Mouse (Mus musculus) hindbrain, postnatal 0 days (tissue): ENCODE data around the gene Vwde. TPM values are rescaled to one million over a fixed set of nuclear protein-coding genes. Genes with fewer than 3 reads are reported as not detected.

Experiments
- ATAC-seq: fragments of 200-750 bp; cut with Nextera tagmentation; 2 replicates; pipeline ENCODE4 v1.8.0; 2017; ENCODE audit warnings: mild to moderate bottlenecking, moderate TSS enrichment, moderate library complexity
- DNase-seq: peaks from one replicate; pipeline ENCODE4 v3.0.0-alpha.2; 2015; ENCODE audit warnings: low spot score
- H3K27ac ChIP-seq: fragments of 300-500 bp; sonication (generic); 2 replicates; pipeline ENCODE4 v1.5.1; 2014; ENCODE audit warnings: mild to moderate bottlenecking
- H3K27me3 ChIP-seq: fragments of 300-500 bp; sonication (generic); 2 replicates; pipeline ENCODE4 v1.6.1; 2014; ENCODE audit warnings: low read length, mixed read lengths; ENCODE audit not compliant: insufficient read depth
- H3K36me3 ChIP-seq: fragments of 300-500 bp; sonication (generic); 2 replicates; pipeline ENCODE4 v1.6.1; 2014; ENCODE audit warnings: low read length, mixed read lengths; ENCODE audit not compliant: insufficient read depth
- H3K4me1 ChIP-seq: fragments of 300-500 bp; sonication (generic); 2 replicates; pipeline ENCODE4 v1.6.1; 2014; ENCODE audit warnings: antibody characterized with exemption, low read length, mixed read lengths; ENCODE audit not compliant: insufficient read depth
- H3K4me2 ChIP-seq: fragments of 300-500 bp; sonication (generic); 2 replicates; pipeline ENCODE4 v1.6.1; 2014; ENCODE audit warnings: low read depth, mild to moderate bottlenecking, low read length, moderate library complexity, mixed read lengths
- H3K4me3 ChIP-seq: fragments of 300-500 bp; sonication (generic); 2 replicates; pipeline ENCODE4 v1.5.1; 2014; ENCODE audit warnings: low read length
- H3K9ac ChIP-seq: fragments of 300-500 bp; sonication (generic); replicated peaks from 2 replicates; pipeline ENCODE4 v1.6.1; 2014; ENCODE audit warnings: mild to moderate bottlenecking, low read length, moderate library complexity, mixed read lengths
- H3K9me3 ChIP-seq: fragments of 300-500 bp; sonication (generic); 2 replicates; pipeline ENCODE4 v1.6.1; 2016; ENCODE audit warnings: low read length, mixed read lengths
- CTCF ChIP-seq: IDR thresholded peaks from 2 replicates; pipeline ENCODE4 v1.5.1; 2016; ENCODE audit warnings: antibody characterized with exemption, control low read depth, low read depth
- WGBS: fragments of 180-500 bp; shearing (Covaris S2); extraction: QIAGEN DNeasy Blood & Tissue Kit; methylation state at CpG from one replicate; pipeline ENCODE4 v1.1.7; 2014; 5-methylcytosine and 5-hydroxymethylcytosine counted together
- polyA plus RNA-seq: library from polyadenylated mRNA; unstranded; fragments of >200 nt; fragmentation: Nextera tagmentation; extraction: Ambion mirVana; gene quantifications from 2 replicates; pipeline ENCODE4 v1.2.1, GENCODE M21; 2015
- total RNA-seq: library from RNA; depleted of rRNA; stranded (reverse); fragments of >200 nt; gene quantifications from 2 replicates; pipeline ENCODE4 v1.2.3, GENCODE M21; 2014; rRNA removed

Vwde gene
- total RNA-seq = 0.05 and 0.11 TPM in 2 replicates
- polyA plus RNA-seq = 0.04 and 0.09 TPM in 2 replicates

DNA sequence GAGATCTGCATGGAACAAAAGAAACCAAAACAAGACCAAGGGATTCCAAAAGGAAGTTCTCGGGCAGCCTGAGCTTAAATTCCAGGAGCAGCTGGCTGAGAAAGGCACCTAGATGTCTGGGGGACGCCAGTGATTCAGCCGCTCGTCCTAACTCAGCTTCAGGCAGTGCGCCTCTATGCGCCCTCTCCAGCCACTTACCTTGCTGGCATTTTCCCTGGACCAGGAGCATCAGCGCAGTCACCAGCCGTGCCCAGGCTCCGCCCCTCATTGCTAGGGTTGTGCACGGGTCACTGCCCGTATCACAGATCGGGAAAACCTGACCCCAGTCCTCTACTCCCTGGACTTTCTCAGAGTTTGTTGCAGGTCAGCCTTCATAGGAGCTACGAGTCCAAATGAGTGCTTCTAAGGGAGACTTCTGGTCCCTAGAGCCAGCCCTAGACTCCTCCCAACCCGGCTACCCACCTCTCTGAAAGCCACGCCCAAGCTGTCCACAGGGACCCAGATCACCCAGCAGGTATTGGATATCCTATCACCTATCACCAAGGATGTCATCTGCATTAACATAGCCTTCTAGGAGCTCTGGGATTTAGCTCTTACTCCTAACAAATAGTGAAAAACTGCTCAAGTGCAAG is at the start of gene Vwde:
TSS of gene Vwde (minus strand) at position 370 of the 632 bp plus-strand sequence.
- TF ChIP-seq CTCF = no peak
- Histone ChIP-seq H3K27ac (no peak within 1 kb of the TSS), H3K36me3 (no peaks in the 10 kb centered on the region), H3K4me1 (no peaks in the 10 kb centered on the region), H3K27me3 (no peaks in the 10 kb centered on the region), H3K9me3 (no peaks in the 10 kb centered on the region), H3K4me3 (peak within 1 kb of the TSS; percentile 34), H3K4me2 (peak within 1 kb of the TSS; percentile 62), H3K9ac (0 out of 2 replicates have a peak within 1 kb of the TSS, but pooled peaks have one; percentile 4)
- ATAC-seq = peak; percentile 40; the same call in 1 of the 2 replicates
- 30% methylated on average over 15 of the region's 15 CpGs for WGBS
- DNase-seq = no peak

DNA sequence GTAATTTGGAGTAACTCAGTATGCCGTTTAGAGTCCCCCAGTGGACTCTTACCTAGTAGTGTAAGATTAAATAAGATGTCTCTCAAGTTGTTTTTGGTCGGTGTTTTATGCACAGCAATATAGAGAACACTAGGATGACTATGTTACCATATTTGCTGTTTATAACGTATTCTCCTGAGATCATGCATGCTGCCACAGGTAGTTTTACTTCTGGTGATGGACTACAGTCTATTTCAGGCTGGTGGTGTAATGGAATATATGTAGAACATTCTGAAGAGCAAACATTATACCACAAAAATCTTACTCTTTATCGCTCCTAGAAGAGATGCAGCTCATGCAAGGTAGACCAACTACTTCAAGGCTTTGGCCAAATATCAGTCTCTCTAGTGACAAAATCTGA is 30.6 kb upstream of the Vwde start:
- Histone ChIP-seq H3K27me3 (no peaks in the 10 kb centered on the region), H3K9ac (no peak overlapping the region), H3K4me2 (no peak overlapping the region), H3K9me3 (no peaks in the 10 kb centered on the region), H3K4me1 (no peaks in the 10 kb centered on the region), H3K27ac (no peak overlapping the region), H3K4me3 (no peak overlapping the region), H3K36me3 (no peaks in the 10 kb centered on the region)
- DNase-seq (no peak), ATAC-seq (no peak)
- 83% methylated on average over 4 of the region's 4 CpGs for WGBS
- no peak for TF ChIP-seq CTCF

DNA sequence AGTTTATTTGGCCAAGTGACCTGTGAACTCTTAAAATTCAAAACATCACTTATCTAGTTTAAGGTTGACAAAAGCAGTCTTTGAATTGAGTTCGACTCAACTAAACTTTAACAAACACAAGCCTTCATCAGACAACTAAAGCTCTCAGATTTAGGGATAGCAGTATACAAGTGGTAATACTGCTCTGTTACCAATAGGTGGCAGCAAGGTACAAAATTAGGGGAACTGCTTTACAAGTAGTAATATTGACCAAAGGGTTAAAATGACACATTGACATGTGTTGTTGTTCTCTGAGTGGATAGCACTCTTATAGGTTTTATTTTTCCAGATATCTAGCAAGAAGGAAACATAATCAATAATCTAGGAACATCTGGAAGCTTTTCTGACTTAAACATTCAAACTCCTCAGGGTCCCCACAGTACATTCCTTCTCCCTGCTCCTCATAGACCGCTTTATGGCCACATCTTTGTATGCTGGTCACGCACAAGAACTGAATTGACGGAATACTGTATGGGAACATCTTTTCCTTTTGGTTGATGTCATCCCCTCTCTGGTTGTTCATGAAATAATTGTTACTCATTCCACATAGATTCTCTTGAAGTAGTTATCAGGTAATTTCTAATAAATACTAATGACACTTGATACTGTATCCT is 23.7 kb upstream of the Vwde start:
- peak; percentile 60 for DNase-seq
- H3K4me3 ChIP-seq = no peak overlapping the region
- ATAC-seq = no peak
- H3K9ac ChIP-seq = no peak overlapping the region
- H3K4me1 ChIP-seq = no peaks in the 10 kb centered on the region
- no peaks in the 10 kb centered on the region for H3K36me3 ChIP-seq
- peak; percentile 69 for TF ChIP-seq CTCF
- no peaks in the 10 kb centered on the region for H3K27me3 ChIP-seq
- no peak overlapping the region for H3K4me2 ChIP-seq
- H3K27ac ChIP-seq = no peak overlapping the region
- H3K9me3 ChIP-seq = no peaks in the 10 kb centered on the region
- 65% methylated on average over 4 of the region's 4 CpGs for WGBS

DNA sequence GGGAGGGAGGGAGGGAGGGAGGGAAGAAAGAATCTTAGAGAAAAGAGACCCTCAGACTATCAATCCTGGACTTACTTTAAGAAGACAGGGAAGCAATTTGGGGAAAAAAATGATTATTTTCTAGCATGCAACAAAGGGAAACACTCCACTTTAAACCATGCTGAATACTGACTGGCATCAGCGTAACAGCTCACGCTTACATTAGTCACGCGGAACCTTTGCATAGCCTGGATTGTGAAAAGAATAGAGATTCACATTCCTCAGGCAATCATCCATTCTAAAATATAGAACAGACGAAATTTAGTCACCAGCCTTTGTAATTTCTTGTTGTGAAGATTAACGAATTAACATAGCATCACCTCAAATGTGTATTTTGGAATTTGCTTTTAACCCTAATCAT is 18.6 kb downstream of the Vwde start:
- no peak for TF ChIP-seq CTCF
- no peak for DNase-seq

DNA sequence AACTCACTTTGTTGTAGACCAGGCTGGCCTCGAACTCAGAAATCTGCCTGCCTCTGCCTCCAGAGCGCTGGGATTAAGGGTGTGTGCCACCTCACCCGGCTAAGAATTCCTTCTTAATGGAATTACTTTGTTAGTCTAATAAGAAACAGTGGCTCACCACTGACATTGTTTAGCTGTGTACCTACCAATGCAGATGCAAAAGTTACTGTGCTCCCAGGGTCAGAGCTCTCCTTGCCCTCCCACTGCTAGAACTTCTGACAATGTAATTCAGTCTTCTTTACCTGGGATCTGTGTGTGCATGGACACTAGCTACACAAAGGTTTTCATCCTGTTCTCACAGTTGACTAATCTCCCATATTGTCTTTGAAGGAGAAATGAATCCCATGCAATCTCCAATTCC is 27.3 kb downstream of the Vwde start:
- H3K4me3 ChIP-seq = no peak overlapping the region
- H3K27me3 ChIP-seq = no peaks in the 10 kb centered on the region
- H3K4me1 ChIP-seq = no peaks in the 10 kb centered on the region
- ATAC-seq = no peak
- TF ChIP-seq CTCF = no peak
- no peaks in the 10 kb centered on the region for H3K9me3 ChIP-seq
- no peaks in the 10 kb centered on the region for H3K36me3 ChIP-seq
- no peak overlapping the region for H3K4me2 ChIP-seq
- DNase-seq = no peak
- 90% methylated on average over 3 of the region's 3 CpGs for WGBS
- H3K9ac ChIP-seq = no peak overlapping the region
- H3K27ac ChIP-seq = no peak overlapping the region

More for the DNA sequence above, 18.6 kb downstream of the Vwde start:
- Histone ChIP-seq H3K27me3 (no peaks in the 10 kb centered on the region), H3K27ac (no peak overlapping the region), H3K4me3 (no peak overlapping the region), H3K9ac (no peak overlapping the region), H3K36me3 (no peaks in the 10 kb centered on the region), H3K9me3 (no peaks in the 10 kb centered on the region), H3K4me2 (no peak overlapping the region), H3K4me1 (no peaks in the 10 kb centered on the region)
- 47% methylated on average over 6 of the region's 6 CpGs for WGBS
- no peak for ATAC-seq

DNA sequence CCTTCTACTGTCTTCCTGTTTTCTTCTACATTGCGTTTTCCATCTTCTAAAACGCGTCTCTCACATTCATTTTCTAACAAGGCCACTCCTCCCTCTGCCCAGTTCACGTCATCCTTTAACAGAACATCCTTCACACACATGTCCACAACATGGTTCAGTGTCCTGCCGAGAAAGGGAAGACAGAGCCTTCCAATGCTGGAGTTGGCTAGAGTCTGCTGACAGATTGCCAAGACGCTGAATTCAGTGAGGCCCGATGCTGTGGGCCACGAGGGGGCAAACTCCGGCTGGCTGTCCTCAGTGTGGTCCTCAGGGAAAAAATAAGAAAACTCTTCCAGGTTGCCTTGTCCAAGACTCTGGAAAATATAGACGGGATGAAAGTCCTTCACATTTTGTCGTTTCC is 37.9 kb downstream of the Vwde start:
- ATAC-seq = peak; percentile 59; the same call in 1 of the 2 replicates

DNA sequence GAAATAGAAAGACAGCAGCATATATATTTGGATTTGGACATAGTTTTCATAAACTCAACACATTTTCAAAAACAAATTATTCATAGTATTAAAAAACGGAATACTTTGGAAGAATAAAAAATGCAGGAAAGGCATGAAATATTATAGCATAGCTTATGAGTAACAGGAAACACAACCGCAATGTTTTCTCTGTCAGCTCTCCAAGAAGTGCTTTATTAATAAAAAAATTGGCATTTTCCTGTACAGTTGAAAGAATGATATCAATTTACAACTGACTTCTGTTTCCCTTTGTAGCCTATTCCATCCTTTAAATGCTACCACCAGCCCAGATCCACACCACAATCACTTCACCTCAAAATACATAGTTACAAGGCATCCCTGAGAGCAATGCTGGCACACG is 44.7 kb downstream of the Vwde start:
- 82% methylated on average over 3 of the region's 3 CpGs for WGBS
- Histone ChIP-seq H3K4me3 (no peak overlapping the region), H3K9me3 (no peaks in the 10 kb centered on the region), H3K27ac (no peak overlapping the region), H3K27me3 (no peaks in the 10 kb centered on the region), H3K9ac (no peak overlapping the region), H3K36me3 (no peaks in the 10 kb centered on the region), H3K4me2 (no peak overlapping the region), H3K4me1 (no peaks in the 10 kb centered on the region)
- ATAC-seq (no peak), DNase-seq (no peak)
- TF ChIP-seq CTCF = no peak

More for the DNA sequence above, 37.9 kb downstream of the Vwde start:
- no peaks in the 10 kb centered on the region for H3K9me3 ChIP-seq
- H3K4me2 ChIP-seq = no peak overlapping the region
- no peak overlapping the region for H3K4me3 ChIP-seq
- TF ChIP-seq CTCF = no peak
- H3K27me3 ChIP-seq = no peaks in the 10 kb centered on the region
- peak; percentile 23 for DNase-seq
- WGBS = 73% methylated on average over 11 of the region's 11 CpGs
- H3K9ac ChIP-seq = no peak overlapping the region
- no peak overlapping the region for H3K27ac ChIP-seq
- H3K36me3 ChIP-seq = no peaks in the 10 kb centered on the region
- no peaks in the 10 kb centered on the region for H3K4me1 ChIP-seq
